Mouse (Mus musculus): ENCODE results near the gene Fam216a.

GRCm38 (mm10) chr5:122317329-122318045 is 54.7 kb downstream of the Fam216a start:
- TF ChIP-seq MAX (IDR thresholded peaks at IDR 0.05) (no peak), USF1 (IDR thresholded peaks at IDR 0.05; ENCODE audit: low read depth) (no peak), FOSL1 (IDR thresholded peaks at IDR 0.05; ENCODE audit: insufficient read depth, low read length, poor library complexity, severe bottlenecking) (no peak), CTCF (IDR thresholded peaks at IDR 0.05; ENCODE audit: control insufficient read depth, insufficient read depth, insufficient read length) (no peak)
